Mouse (Mus musculus) forebrain, embryonic 10.5 days (tissue): ENCODE data around the gene Gpx3. TPM values are rescaled to one million over a fixed set of nuclear protein-coding genes. Genes with fewer than 3 reads are reported as not detected.

Source experiments
- DNase-seq: peaks from one replicate; pipeline ENCODE4 v3.0.0-alpha.2; 2017; ENCODE audit warnings: low spot score; ENCODE audit errors: extremely low spot score
- H3K27ac ChIP-seq: fragments of 300-500 bp; sonication (generic); 2 replicates; pipeline ENCODE4 v1.5.1; 2016; ENCODE audit warnings: mild to moderate bottlenecking
- H3K27me3 ChIP-seq: fragments of 300-500 bp; sonication (generic); 2 replicates; pipeline ENCODE4 v1.6.1; 2016; ENCODE audit warnings: mild to moderate bottlenecking; ENCODE audit not compliant: poor library complexity, severe bottlenecking
- H3K36me3 ChIP-seq: fragments of 300-500 bp; sonication (generic); replicated peaks from 2 replicates; pipeline ENCODE4 v1.6.1; 2016; ENCODE audit warnings: mild to moderate bottlenecking, moderate library complexity
- H3K4me1 ChIP-seq: fragments of 300-500 bp; sonication (generic); 2 replicates; pipeline ENCODE4 v1.6.1; 2016
- H3K4me3 ChIP-seq: fragments of 300-500 bp; sonication (generic); 2 replicates; pipeline ENCODE4 v1.5.1; 2016; ENCODE audit warnings: mild to moderate bottlenecking, moderate library complexity
- H3K9me3 ChIP-seq: fragments of 300-500 bp; sonication (generic); 2 replicates; pipeline ENCODE4 v1.6.1; 2016; ENCODE audit warnings: mild to moderate bottlenecking, moderate library complexity
- WGBS: fragments of 180-500 bp; shearing (Covaris S2); methylation state at CpG from one replicate; pipeline ENCODE4 v1.1.7; 2016; 5-methylcytosine and 5-hydroxymethylcytosine counted together
- polyA plus RNA-seq: library from polyadenylated mRNA; unstranded; fragments of >200 nt; fragmentation: Nextera tagmentation; extraction: Ambion mirVana; gene quantifications from 2 replicates; pipeline ENCODE4 v1.2.1, GENCODE M21; 2016

Gene Gpx3
- polyA plus RNA-seq, 1 experiment from 2014 or later, result 59.5 TPM

DNA sequence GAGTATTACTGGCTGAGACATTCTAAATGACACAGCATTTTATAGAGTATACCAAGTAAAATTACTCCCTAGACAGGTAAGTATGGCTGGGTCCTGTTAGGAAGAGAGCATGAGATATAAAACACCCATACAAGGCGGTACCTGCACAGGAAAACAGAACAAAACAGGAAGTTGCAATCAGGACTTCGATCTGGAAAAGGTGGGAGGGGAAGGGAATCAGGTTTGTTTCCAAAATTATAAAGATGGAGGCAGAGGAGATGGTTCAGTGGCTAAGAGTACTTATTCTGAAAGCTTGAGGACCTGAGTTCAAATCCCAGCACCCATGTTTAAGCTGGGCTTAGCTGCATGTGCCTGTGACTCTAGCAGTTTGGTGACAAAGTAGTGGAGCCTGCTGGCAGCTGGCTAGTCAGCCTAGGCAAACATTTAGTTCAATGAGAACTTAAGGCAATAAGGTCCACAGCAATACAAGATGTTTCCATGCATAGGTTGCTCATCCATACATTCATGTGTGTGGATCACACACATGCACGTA lies 34.3 kb upstream of the Gpx3 start:
- H3K27me3 ChIP-seq, result no peaks in the 10 kb centered on the region
- 88% methylated on average over 3 of the region's 3 CpGs for WGBS
- H3K36me3 ChIP-seq, result peaks cover 50% of the 10 kb centered on the region
- no peak overlapping the region for H3K27ac ChIP-seq
- no peak for DNase-seq
- peaks cover 39% of the 10 kb centered on the region for H3K4me1 ChIP-seq
- peak overlapping the region; percentile 97 for H3K4me3 ChIP-seq
- H3K9me3 ChIP-seq, result no peaks in the 10 kb centered on the region

DNA sequence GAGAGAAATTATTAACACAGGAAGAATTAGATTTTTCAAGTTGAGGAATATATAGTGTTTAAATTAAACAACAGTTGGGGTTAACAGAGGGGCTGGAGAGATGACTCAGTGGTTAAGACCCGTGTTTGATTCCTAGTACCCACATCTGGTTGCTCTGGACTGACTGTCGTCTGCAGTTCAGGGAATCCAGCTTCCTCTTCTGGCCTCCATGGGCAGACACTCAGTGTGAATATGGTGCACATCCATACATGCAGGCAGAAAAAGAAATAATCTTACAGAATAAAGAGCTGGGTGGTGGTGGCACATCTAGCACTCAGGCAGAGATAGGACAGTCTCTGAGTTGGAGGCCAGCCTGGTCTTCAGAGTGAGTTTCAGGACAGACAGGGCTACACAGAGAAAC lies 33.8 kb upstream of the Gpx3 start:
- DNase-seq, result no peak
- H3K27ac ChIP-seq, result no peak overlapping the region
- peaks cover 37% of the 10 kb centered on the region for H3K4me1 ChIP-seq
- 77% methylated on average over 2 of the region's 2 CpGs for WGBS
- peak overlapping the region; percentile 97 for H3K4me3 ChIP-seq
- no peaks in the 10 kb centered on the region for H3K9me3 ChIP-seq
- H3K36me3 ChIP-seq, result peaks cover 55% of the 10 kb centered on the region
- no peaks in the 10 kb centered on the region for H3K27me3 ChIP-seq

DNA sequence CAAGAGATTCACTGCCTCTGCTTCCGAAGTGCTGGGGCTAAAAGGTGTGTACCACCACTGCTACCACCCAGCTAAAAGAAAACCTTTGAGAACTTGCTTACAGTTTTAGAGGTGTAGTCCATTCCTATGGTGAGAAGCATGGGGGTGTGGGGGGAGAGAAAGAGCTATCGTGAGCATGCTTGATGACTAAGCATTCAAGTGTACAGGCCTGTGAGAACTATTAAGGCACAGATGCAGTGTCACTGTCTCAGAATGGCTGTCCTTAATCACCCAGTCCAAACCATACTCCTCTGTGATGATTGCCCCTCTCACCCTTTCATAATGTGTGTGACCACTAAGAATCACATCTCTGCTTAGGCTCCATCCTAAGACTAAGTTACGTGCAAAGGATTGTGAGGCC lies 32.9 kb upstream of the Gpx3 start:
- Histone ChIP-seq H3K4me3 (no peak overlapping the region), H3K9me3 (no peaks in the 10 kb centered on the region), H3K27me3 (no peaks in the 10 kb centered on the region), H3K4me1 (peaks cover 37% of the 10 kb centered on the region), H3K27ac (no peak overlapping the region), H3K36me3 (peaks cover 64% of the 10 kb centered on the region)
- WGBS, result 93% methylated on average over 3 of the region's 3 CpGs
- no peak for DNase-seq

DNA sequence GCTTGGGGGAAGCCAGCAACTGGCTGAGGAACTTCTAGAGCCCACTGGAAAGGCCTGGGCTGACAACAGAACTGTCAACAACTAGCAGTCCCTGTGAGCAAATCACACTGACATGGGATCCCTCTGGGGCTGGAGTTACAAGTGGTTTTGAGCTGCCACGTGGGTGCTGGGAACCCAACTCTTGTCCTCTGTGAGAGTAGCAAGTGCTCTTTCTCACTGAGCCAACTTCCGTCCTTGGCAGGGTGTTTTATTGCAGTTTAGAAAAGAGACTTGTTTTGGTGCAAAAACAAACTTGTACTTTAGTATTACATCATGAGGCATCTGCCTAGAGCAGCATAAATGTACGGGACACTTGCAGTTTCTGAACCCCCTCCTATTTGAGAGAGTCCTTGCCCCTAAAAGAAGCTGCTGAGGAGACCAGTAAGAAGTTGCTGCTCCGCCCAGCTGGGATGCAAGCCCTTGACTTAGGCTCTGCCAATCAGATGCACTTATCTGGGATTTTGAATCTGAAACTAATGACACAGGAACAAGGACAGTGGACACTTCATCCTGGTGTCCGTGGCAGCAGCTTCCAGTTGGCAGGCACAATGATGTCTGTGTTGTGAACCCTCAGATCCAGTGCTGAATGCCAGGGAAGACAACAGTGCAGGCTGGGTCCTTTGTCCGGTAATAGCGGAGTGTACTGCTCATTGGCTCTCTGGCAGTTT lies 30.3 kb upstream of the Gpx3 start:
- Histone ChIP-seq H3K4me1 (peaks cover 25% of the 10 kb centered on the region), H3K36me3 (peaks cover 76% of the 10 kb centered on the region), H3K27ac (no peak overlapping the region), H3K4me3 (no peak overlapping the region), H3K27me3 (no peaks in the 10 kb centered on the region), H3K9me3 (no peaks in the 10 kb centered on the region)
- WGBS, result 85% methylated on average over 7 of the region's 7 CpGs
- DNase-seq, result no peak

DNA sequence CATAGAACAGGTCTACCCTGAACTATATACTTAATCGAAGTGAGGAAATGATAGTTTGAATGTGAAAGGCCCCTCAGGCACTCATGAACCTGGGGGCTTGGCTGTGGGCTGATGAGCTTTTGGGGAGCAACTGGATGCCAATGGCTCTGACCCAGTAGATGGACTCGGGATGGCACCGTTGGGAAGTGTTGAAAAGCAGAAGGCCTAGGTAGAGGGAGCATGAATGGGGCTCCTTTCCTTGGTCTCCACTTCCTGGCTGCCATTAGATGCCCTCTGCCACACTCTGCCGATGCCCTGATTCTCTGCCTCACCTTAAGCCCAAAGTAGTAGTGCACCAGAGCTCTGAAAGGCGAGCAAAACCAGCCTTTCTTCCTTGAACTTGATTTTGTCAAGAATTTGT lies 26.2 kb upstream of the Gpx3 start:
- H3K9me3 ChIP-seq, result no peaks in the 10 kb centered on the region
- H3K4me3 ChIP-seq, result no peak overlapping the region
- no peaks in the 10 kb centered on the region for H3K27me3 ChIP-seq
- H3K4me1 ChIP-seq, result peaks cover 4% of the 10 kb centered on the region
- H3K27ac ChIP-seq, result no peak overlapping the region
- H3K36me3 ChIP-seq, result peaks cover 46% of the 10 kb centered on the region
- DNase-seq, result no peak
- WGBS, result 93% methylated on average over 5 of the region's 5 CpGs

DNA sequence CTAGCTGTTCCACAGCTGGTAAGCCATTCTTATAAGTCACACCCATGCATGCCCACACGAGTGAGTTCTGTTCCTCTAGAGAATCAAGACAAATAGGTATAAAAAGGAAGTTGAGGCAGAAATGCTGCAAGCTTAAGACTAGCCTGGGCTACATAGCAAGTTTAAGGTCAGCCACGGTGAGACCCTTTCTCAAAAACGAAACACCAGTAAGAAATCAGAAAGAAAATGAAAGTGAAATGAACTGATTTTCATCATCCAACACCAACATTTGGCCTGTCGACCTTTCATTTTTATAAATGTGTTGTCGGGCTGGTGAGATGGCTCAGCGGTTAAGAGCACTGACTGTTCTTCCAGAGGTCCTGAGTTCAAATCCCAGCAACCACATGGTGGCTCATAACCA lies 23.4 kb upstream of the Gpx3 start:
- WGBS, result 87% methylated on average over 6 of the region's 6 CpGs
- peaks cover 14% of the 10 kb centered on the region for H3K4me1 ChIP-seq
- H3K27me3 ChIP-seq, result no peaks in the 10 kb centered on the region
- peaks cover 17% of the 10 kb centered on the region for H3K36me3 ChIP-seq
- no peak overlapping the region for H3K27ac ChIP-seq
- H3K4me3 ChIP-seq, result no peak overlapping the region
- H3K9me3 ChIP-seq, result no peaks in the 10 kb centered on the region
- no peak for DNase-seq

DNA sequence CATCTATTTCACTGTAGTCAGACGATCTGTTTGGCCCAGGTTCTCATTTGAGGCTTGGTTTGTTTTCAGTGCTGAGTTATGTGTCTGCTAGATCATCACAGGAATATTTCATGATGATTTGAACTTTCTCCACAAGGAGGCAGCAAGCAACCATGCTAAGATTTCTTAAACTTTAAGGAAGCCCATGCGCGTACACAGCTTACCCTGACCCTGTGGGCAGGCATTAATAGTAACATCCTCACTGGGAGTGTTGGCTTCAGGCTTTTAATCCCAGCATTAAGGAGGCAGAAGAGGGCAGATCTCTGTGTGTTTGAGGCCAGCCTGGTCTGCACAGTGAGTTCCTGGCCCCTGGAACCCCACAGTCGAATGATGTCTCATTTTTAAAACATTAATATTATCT lies 22.8 kb upstream of the Gpx3 start:
- H3K4me1 ChIP-seq, result peaks cover 14% of the 10 kb centered on the region
- peaks cover 12% of the 10 kb centered on the region for H3K36me3 ChIP-seq
- no peaks in the 10 kb centered on the region for H3K27me3 ChIP-seq
- no peak overlapping the region for H3K4me3 ChIP-seq
- WGBS, result 52% methylated on average over 4 of the region's 4 CpGs
- no peak overlapping the region for H3K27ac ChIP-seq
- no peaks in the 10 kb centered on the region for H3K9me3 ChIP-seq
- DNase-seq, result no peak

DNA sequence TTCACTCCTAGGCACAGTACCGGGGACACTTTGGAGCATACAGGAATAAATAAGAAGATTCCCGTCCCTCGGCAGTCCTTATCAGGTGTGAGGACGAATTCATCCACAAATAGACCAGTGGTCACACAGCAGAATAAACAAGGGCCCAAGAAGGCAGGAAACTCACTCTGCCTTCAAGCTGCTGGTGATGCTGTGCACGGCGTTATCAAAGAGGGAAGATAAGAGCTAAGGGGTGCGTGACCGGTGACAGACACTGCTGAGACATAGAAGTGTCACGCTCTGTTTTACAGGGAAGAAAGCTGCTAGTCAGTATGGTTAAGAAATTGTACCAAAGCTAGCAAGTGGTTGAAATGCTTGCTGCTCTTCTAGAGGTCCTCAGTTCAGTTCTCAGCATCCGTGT lies 22.3 kb upstream of the Gpx3 start:
- Histone ChIP-seq H3K4me1 (peaks cover 19% of the 10 kb centered on the region), H3K27ac (no peak overlapping the region), H3K27me3 (no peaks in the 10 kb centered on the region), H3K36me3 (peaks cover 7% of the 10 kb centered on the region), H3K9me3 (no peaks in the 10 kb centered on the region), H3K4me3 (no peak overlapping the region)
- DNase-seq, result no peak
- 85% methylated on average over 10 of the region's 10 CpGs for WGBS

DNA sequence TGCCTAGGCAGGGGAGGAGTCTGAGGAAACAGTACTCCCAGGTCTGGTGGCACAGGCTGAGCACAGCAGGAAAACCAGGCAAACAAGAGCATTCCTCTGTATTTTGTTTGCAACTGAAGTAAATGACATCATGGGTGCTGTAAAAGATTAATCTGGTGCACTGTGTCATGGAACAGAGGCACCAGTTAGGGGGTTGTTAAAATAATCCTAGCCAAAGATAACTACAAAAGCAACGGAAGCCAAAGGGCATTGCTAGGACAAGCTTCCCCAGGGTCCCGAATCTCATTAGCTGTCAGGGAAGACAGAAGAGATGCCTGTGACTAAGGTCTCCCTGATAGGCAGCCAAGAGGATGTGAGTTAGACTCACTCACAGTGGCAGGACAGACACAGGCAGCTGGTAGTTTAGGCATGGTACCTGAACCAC lies 21.2 kb upstream of the Gpx3 start:
- Histone ChIP-seq H3K27me3 (no peaks in the 10 kb centered on the region), H3K27ac (no peak overlapping the region), H3K9me3 (no peaks in the 10 kb centered on the region), H3K4me1 (peaks cover 24% of the 10 kb centered on the region), H3K36me3 (no peaks in the 10 kb centered on the region), H3K4me3 (no peak overlapping the region)
- WGBS, result 30% methylated on average over 2 of the region's 2 CpGs
- DNase-seq, result no peak

DNA sequence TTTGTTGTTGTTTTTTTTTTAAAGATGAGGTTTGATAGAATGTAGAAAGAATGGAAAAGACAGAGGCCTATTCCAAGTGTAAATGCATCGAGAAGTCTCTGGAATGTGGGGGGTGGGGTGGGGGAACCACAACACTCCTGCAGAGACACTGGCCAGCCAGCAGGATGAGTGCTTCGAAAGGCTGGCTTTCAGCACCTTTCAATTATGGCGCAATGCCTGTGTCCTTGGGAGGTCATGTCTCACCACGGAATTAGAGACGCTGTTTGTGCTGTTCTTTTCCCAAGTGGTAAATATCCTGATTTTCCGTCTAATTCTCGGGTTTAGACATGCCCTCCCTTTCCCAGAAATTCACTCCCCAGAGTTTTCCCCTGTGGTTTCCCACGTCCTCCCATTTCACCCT lies 19.6 kb upstream of the Gpx3 start:
- no peak overlapping the region for H3K27ac ChIP-seq
- no peaks in the 10 kb centered on the region for H3K27me3 ChIP-seq
- DNase-seq, result no peak
- no peaks in the 10 kb centered on the region for H3K36me3 ChIP-seq
- H3K9me3 ChIP-seq, result no peaks in the 10 kb centered on the region
- peaks cover 24% of the 10 kb centered on the region for H3K4me1 ChIP-seq
- no peak overlapping the region for H3K4me3 ChIP-seq
- 49% methylated on average over 8 of the region's 8 CpGs for WGBS

DNA sequence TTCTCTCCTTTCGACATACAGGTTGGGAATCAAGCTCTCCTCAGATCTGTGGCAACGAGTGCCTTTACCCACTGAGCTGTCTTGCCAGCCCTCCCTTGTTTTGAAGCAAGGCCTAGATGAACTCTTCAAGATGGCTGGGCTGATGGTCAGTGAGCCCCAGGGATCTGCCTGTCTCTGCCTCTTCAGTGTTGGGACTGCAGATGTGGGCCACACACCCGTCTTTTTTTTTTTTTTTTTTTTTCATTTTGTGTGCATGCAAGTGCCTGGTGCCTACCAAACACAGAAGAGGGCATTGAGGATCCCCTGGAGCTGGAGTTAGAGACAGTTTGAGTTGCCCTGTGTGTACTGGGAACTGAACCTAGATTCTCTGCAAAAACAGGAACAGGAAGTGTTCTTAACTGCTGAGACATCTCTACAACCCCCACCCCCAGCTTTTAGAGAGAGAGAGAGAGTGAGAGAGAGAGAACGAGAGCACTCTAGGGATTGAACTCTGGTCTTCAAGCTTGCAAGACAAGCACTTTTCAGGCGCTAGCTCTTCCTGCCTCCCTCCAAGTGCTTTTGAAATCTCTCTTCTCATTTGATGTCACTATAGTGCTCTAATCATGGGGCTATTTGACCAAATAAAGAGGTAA lies 17.9 kb upstream of the Gpx3 start:
- no peak overlapping the region for H3K27ac ChIP-seq
- no peaks in the 10 kb centered on the region for H3K36me3 ChIP-seq
- 83% methylated on average over 5 of the region's 5 CpGs for WGBS
- no peaks in the 10 kb centered on the region; the same call in 1 of the 2 replicates for H3K9me3 ChIP-seq
- no peak overlapping the region for H3K4me3 ChIP-seq
- no peak for DNase-seq
- H3K4me1 ChIP-seq, result peaks cover 24% of the 10 kb centered on the region
- H3K27me3 ChIP-seq, result no peaks in the 10 kb centered on the region

DNA sequence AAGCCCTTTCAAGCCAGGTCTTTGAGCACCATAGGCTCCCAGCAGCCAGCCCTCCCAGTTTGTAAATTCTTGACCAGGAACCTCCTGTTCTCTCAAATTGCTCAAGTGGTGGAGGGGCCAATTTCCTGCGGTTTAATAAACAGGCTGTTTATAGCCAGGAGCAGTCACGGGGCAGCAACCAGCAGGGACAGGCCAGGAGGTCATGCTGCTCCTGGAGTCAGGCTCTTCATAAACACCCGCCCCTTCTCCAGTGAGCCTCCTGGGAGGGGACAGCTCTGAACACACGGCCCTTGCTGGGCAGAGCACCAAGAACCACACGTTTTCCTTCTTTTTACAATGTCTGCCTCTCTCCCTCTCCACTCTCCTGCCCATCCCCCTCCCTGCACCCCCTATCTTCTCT lies 17.3 kb upstream of the Gpx3 start:
- 32% methylated on average over 5 of the region's 5 CpGs for WGBS
- no peaks in the 10 kb centered on the region; the same call in 1 of the 2 replicates for H3K9me3 ChIP-seq
- no peak overlapping the region for H3K4me3 ChIP-seq
- no peak overlapping the region for H3K27ac ChIP-seq
- H3K27me3 ChIP-seq, result no peaks in the 10 kb centered on the region
- no peaks in the 10 kb centered on the region for H3K36me3 ChIP-seq
- DNase-seq, result no peak
- H3K4me1 ChIP-seq, result peaks cover 24% of the 10 kb centered on the region

DNA sequence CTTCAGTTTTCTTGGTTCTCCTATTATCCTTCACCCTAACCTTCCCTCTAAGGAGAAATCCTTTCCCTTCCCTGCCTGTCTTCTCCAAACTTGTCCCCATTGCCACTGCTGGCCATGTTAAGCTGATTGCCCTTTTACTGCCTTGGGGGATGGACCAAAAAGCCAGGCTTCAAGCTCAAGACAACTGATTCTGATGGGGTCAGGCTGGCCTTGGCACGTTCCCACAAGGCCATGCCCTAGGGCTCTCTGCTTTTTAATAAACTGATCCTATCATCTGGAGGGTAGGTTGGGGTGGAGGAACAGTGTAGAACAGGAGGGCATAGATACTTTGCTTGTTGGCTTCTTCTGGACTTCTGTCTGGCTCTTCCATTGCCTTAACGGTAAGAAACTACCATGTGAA lies 16.8 kb upstream of the Gpx3 start:
- DNase-seq, result no peak
- no peak overlapping the region for H3K27ac ChIP-seq
- 83% methylated on average over 2 of the region's 2 CpGs for WGBS

More for the DNA sequence above, 16.8 kb upstream of the Gpx3 start:
- Histone ChIP-seq H3K27me3 (no peaks in the 10 kb centered on the region), H3K4me1 (peaks cover 24% of the 10 kb centered on the region), H3K4me3 (no peak overlapping the region), H3K9me3 (no peaks in the 10 kb centered on the region; the same call in 1 of the 2 replicates), H3K36me3 (no peaks in the 10 kb centered on the region)
